Mouse (Mus musculus) ES-CJ7 (cell line): ENCODE measurements at regions not wholly inside any gene's neighbourhood (a gene's known extent, or its start where the extent isn't known, plus 50 kb on each side); places are given as distances from the start of the nearest gene placed in this dataset.

Source experiments
- DNase-seq: peaks from one replicate; pipeline ENCODE4 v3.0.0; 2011; ENCODE audit warnings: low read depth, low spot score

- peak; percentile 55 for DNase-seq
Measured at GRCm38 (mm10) chr4:84222057-84222717, 452.9 kb downstream of the Bnc2 start.

- peak; percentile 84 for DNase-seq
Measured at GRCm38 (mm10) chr4:84222805-84223335, 452.2 kb downstream of the Bnc2 start.

- peak; percentile 94 for DNase-seq
Measured at GRCm38 (mm10) chr4:84224556-84224955, 450.5 kb downstream of the Bnc2 start.
